Mouse (Mus musculus): ENCODE measurements around the gene Gm4922. TPM values are rescaled to one million over a fixed set of nuclear protein-coding genes. Genes with fewer than 3 reads are reported as not detected.

Gm4922 gene
- total RNA-seq (2014; rRNA removed), result 0.08 TPM in 1 of 2 replicates, not detected in the other
- polyA plus RNA-seq (2015; fragmentation: Nextera tagmentation; extraction: Ambion mirVana), result 0.21 TPM in 1 of 2 replicates, not detected in the other

DNA sequence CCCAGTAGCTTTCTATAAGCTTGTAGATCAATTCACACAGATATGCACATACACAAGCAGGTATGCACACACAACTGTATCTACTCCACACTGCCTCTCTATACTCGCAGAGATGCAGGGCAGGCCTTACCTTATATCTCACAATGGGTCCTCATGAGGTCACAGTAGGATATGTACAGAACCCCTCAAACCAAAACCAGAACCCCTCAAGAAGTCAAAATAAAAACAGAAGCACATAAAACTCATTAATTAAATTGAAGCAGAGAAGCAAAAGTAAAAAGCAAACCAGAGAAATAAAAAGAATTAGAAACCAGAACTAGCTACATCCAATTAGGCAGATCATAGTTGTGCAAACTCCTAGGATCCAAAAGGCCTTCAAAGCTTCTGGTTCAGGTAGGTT is at the start of gene Gm4922:
TSS of gene Gm4922 (minus strand) at position 101 of the 400 bp plus-strand sequence.
- H3K4me2 ChIP-seq (ENCODE audit: low read depth), result no peak within 1 kb of the TSS
- DNase-seq (no peak), ATAC-seq (no peak)
- no peak within 1 kb of the TSS for H3K4me3 ChIP-seq (ENCODE audit: low read depth, low read length)
- no peak within 1 kb of the TSS for H3K9ac ChIP-seq
- no peaks in the 10 kb centered on the region for H3K4me1 ChIP-seq (ENCODE audit: insufficient read depth)
- H3K27ac ChIP-seq (ENCODE audit: low read depth, low read length), result no peak within 1 kb of the TSS
- WGBS, result 85% methylated on average over 1 of the region's 1 CpGs
- no peaks in the 10 kb centered on the region for H3K9me3 ChIP-seq (ENCODE audit: low read length)
- TF ChIP-seq CTCF (IDR thresholded peaks at IDR 0.05; ENCODE audit: low read depth), result no peak
- H3K36me3 ChIP-seq (ENCODE audit: insufficient read depth), result no peaks in the 10 kb centered on the region
- no peaks in the 10 kb centered on the region for H3K27me3 ChIP-seq (ENCODE audit: insufficient read depth, low read length)

DNA sequence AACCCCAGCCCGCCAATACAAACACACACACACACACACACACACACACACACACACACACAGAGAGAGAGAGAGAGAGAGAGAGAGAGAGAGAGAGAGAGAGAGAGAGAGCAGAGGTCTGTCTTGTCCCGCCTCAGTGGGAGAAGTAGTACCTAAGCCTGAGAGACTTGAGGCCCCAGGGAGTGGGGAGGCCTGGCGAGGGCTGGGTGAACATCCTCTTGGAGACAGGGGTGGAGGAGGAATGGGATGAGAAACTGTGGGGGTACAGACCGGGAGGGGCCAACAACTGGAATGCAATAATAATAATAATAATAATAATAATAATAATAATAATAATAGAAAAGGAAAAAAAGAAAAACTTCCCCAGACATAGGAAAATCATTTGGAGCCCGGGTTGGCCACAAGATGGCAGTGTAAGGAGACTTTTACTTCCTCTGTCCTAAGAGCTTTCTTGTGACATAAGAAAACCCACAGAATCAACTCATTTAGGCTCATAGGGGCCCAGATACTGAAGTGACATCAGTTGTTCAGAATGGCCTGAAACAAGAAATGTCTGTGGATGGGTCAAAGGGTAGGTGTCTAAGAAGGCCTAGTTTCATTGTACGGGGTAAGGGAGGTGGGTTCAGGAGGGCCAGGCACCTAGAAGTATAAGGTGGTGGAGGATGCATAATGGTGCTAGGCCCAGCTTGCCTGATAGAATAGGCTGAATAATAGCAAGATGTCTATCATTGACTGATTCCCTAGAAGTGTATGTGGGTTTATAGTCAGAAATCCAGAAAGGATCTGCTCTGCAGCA is 49.3 kb upstream of the Gm4922 start:
- Histone ChIP-seq H3K36me3 (ENCODE audit: insufficient read depth) (no peaks in the 10 kb centered on the region), H3K9ac (no peak overlapping the region), H3K27ac (ENCODE audit: low read depth, low read length) (no peak overlapping the region), H3K9me3 (ENCODE audit: low read length) (no peaks in the 10 kb centered on the region), H3K4me1 (ENCODE audit: insufficient read depth) (no peaks in the 10 kb centered on the region), H3K4me3 (ENCODE audit: low read depth, low read length) (no peak overlapping the region), H3K27me3 (ENCODE audit: insufficient read depth, low read length) (no peaks in the 10 kb centered on the region), H3K4me2 (ENCODE audit: low read depth) (no peak overlapping the region)
- peak; percentile 56 for TF ChIP-seq CTCF (IDR thresholded peaks at IDR 0.05; ENCODE audit: low read depth)
- DNase-seq, result peak; percentile 26
- WGBS, result 57% methylated on average over 6 of the region's 6 CpGs
- ATAC-seq, result 0 out of 2 replicates have a peak, but pooled peaks have one; percentile 20

DNA sequence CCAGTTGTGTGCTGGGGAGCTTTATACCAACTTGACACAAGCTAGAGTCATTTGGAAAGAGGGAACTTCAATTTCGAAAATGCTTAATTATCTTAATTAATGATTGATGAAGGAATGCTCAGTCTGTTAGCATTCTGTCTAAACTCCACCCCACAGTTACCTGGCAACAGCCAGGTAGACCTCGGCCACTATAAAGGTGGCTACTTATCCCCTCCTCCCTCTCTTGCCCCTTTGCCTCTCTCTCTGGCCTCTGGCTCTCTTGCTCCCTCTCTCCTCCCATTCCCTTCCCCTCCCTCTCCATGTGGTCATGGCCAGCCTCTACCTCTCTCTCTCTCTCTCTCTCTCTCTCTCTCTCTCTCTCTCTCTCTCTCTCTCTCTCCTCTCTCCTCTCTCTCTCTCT is 47.8 kb upstream of the Gm4922 start:
- Histone ChIP-seq H3K27ac (ENCODE audit: low read depth, low read length) (no peak overlapping the region), H3K4me2 (ENCODE audit: low read depth) (no peak overlapping the region), H3K4me1 (ENCODE audit: insufficient read depth) (no peaks in the 10 kb centered on the region), H3K4me3 (ENCODE audit: low read depth, low read length) (no peak overlapping the region), H3K36me3 (ENCODE audit: insufficient read depth) (no peaks in the 10 kb centered on the region), H3K27me3 (ENCODE audit: insufficient read depth, low read length) (no peaks in the 10 kb centered on the region), H3K9ac (no peak overlapping the region), H3K9me3 (ENCODE audit: low read length) (no peaks in the 10 kb centered on the region)
- DNase-seq (no peak), ATAC-seq (no peak)
- WGBS, result 65% methylated on average over 2 of the region's 2 CpGs
- TF ChIP-seq CTCF (IDR thresholded peaks at IDR 0.05; ENCODE audit: low read depth), result no peak

DNA sequence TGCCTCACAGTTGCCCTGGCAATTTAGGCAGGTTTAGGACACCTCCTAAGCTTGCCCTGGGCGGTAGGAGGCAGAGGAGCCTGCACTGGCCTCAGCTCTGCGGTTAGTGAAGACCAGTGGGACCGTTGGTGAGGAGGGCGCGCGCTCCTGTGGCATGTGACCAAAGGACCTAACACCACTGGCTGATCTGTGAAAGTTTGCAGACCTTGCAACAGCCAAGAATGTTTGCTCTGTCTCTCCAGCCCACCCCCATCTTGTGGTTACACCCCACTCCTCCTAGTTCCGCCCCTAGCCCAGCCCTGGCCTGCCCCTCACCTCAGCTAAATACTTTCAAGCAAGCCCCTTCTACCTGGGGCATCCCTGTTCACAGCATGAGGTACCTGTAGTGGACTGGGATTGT is 45.2 kb upstream of the Gm4922 start:
- no peaks in the 10 kb centered on the region for H3K36me3 ChIP-seq (ENCODE audit: insufficient read depth)
- no peaks in the 10 kb centered on the region for H3K4me1 ChIP-seq (ENCODE audit: insufficient read depth)
- H3K9ac ChIP-seq, result no peak overlapping the region
- H3K9me3 ChIP-seq (ENCODE audit: low read length), result no peaks in the 10 kb centered on the region
- no peak overlapping the region for H3K4me3 ChIP-seq (ENCODE audit: low read depth, low read length)
- no peak for TF ChIP-seq CTCF (IDR thresholded peaks at IDR 0.05; ENCODE audit: low read depth)
- WGBS, result 59% methylated on average over 7 of the region's 7 CpGs
- H3K4me2 ChIP-seq (ENCODE audit: low read depth), result no peak overlapping the region
- no peak for DNase-seq
- no peaks in the 10 kb centered on the region for H3K27me3 ChIP-seq (ENCODE audit: insufficient read depth, low read length)
- H3K27ac ChIP-seq (ENCODE audit: low read depth, low read length), result no peak overlapping the region
- no peak for ATAC-seq

DNA sequence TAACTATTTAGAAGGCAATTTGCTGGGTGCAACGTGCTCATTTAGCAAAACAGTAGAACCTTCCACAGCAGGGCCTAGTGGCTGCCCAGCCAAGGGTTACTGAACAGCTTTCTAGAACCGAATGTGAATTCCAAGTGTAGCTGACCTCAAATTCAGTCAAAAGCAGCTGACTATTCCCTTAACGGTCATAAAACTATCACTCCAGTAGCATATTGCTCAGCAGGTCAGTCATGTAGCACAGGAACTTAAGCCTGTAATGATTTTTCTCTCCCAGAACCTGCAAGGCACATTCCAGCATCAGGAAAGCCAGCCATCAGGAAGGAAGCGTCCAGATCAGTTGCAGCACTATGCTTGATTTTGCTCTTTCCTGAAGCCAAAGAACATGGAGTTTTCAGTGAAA is 43.8 kb upstream of the Gm4922 start:
- H3K4me3 ChIP-seq (ENCODE audit: low read depth, low read length), result no peak overlapping the region

DNA sequence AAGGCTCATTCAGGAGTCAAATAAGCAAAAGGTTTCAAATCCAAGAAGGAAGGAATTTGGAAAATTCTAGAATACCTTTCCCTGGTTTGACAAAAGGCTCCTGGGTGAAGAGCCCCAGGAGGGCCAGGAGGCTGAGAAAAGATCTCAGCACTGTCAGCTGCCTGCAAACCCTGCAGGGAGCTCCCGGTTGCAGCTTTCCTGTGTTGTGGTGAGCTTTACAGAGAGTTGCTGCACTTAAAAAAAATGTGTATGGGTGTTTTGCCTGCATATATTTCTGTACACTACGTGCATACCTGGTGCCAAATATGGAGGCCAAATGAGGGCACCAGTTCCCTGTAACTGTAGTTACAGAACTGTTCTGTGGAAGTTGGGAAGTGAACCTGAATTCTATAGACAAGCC is 41.3 kb upstream of the Gm4922 start:
- Histone ChIP-seq H3K27me3 (ENCODE audit: insufficient read depth, low read length) (no peaks in the 10 kb centered on the region), H3K9me3 (ENCODE audit: low read length) (no peaks in the 10 kb centered on the region), H3K4me3 (ENCODE audit: low read depth, low read length) (no peak overlapping the region), H3K4me2 (ENCODE audit: low read depth) (no peak overlapping the region), H3K27ac (ENCODE audit: low read depth, low read length) (no peak overlapping the region), H3K4me1 (ENCODE audit: insufficient read depth) (no peaks in the 10 kb centered on the region), H3K36me3 (ENCODE audit: insufficient read depth) (no peaks in the 10 kb centered on the region), H3K9ac (no peak overlapping the region)
- 36% methylated on average over 2 of the region's 2 CpGs for WGBS
- no peak for TF ChIP-seq CTCF (IDR thresholded peaks at IDR 0.05; ENCODE audit: low read depth)
- ATAC-seq (no peak), DNase-seq (no peak)

More for the DNA sequence above, 43.8 kb upstream of the Gm4922 start:
- H3K36me3 ChIP-seq (ENCODE audit: insufficient read depth), result no peaks in the 10 kb centered on the region
- ATAC-seq (no peak), DNase-seq (no peak)
- TF ChIP-seq CTCF (IDR thresholded peaks at IDR 0.05; ENCODE audit: low read depth), result no peak
- H3K9me3 ChIP-seq (ENCODE audit: low read length), result no peaks in the 10 kb centered on the region
- no peaks in the 10 kb centered on the region for H3K27me3 ChIP-seq (ENCODE audit: insufficient read depth, low read length)
- no peaks in the 10 kb centered on the region for H3K4me1 ChIP-seq (ENCODE audit: insufficient read depth)
- no peak overlapping the region for H3K4me2 ChIP-seq (ENCODE audit: low read depth)
- WGBS, result 89% methylated on average over 4 of the region's 4 CpGs
- no peak overlapping the region for H3K9ac ChIP-seq
- H3K27ac ChIP-seq (ENCODE audit: low read depth, low read length), result no peak overlapping the region

DNA sequence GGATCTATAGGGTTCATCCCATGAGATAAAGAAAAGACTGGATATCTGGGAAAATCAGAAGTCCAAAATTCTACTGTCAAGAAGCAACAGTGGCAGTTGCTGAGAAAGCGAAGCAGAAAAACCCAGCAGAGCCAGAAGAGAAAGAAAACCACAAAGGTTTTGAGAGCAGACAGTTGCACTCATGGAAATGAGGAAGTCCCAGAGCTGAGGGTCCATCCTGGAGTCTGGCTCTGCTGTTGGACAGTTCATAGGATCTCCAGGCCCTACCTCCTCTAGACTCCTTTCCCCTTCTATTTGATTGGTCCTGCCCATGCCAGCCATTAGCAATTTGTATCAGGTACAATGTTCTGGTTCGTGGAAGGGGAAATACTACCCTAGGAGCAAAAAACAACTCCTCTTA is 39.5 kb upstream of the Gm4922 start:
- no peak overlapping the region for H3K9ac ChIP-seq
- H3K27me3 ChIP-seq (ENCODE audit: insufficient read depth, low read length), result no peaks in the 10 kb centered on the region
- no peak for ATAC-seq
- no peaks in the 10 kb centered on the region for H3K36me3 ChIP-seq (ENCODE audit: insufficient read depth)
- H3K4me2 ChIP-seq (ENCODE audit: low read depth), result no peak overlapping the region
- H3K4me1 ChIP-seq (ENCODE audit: insufficient read depth), result no peaks in the 10 kb centered on the region
- H3K4me3 ChIP-seq (ENCODE audit: low read depth, low read length), result no peak overlapping the region
- TF ChIP-seq CTCF (IDR thresholded peaks at IDR 0.05; ENCODE audit: low read depth), result no peak
- 71% methylated on average over 2 of the region's 2 CpGs for WGBS
- DNase-seq, result no peak
- H3K9me3 ChIP-seq (ENCODE audit: low read length), result no peaks in the 10 kb centered on the region
- H3K27ac ChIP-seq (ENCODE audit: low read depth, low read length), result no peak overlapping the region

Measured in forebrain, postnatal 0 days (tissue).